Mouse (Mus musculus) 3134 (cell line): ENCODE measurements at regions not wholly inside any gene's neighbourhood (a gene's known extent, or its start where the extent isn't known, plus 50 kb on each side); places are given as distances from the start of the nearest gene placed in this dataset.
A peak's percentile ranks its signal among the peaks of the same experiment; 100 is the strongest.
"Not testable (repeated sequence)": the region's sequence is repeated elsewhere in the genome, so short reads cannot be mapped to it uniquely, and the experiment has no call there.

Source experiments
- DNase-seq: peaks from one replicate; pipeline ENCODE4 v3.0.0-alpha.2; 2011; ENCODE audit warnings: low spot score; ENCODE audit not compliant: insufficient read length; ENCODE audit errors: extremely low read depth

DNA sequence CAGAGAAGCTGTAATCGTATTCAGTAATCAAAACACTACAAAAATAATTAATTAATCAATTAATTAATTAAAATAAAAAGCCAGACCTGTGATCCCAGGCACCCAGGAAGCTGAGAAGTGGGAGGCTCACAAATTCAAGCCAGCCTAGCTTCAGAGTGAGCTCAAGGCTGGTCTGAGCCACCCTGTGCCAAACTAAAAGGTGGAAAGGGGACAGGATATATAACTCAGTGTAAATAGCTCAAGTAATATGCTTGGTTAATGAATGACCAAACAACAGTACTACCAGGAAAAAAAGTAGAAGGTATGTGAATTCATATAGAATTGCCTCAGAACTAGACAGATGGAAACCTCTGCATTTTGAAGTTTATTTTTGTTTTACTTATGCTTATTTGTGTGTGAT is 321.2 kb downstream of the Rbm26 start:
- DNase-seq, result no peak

DNA sequence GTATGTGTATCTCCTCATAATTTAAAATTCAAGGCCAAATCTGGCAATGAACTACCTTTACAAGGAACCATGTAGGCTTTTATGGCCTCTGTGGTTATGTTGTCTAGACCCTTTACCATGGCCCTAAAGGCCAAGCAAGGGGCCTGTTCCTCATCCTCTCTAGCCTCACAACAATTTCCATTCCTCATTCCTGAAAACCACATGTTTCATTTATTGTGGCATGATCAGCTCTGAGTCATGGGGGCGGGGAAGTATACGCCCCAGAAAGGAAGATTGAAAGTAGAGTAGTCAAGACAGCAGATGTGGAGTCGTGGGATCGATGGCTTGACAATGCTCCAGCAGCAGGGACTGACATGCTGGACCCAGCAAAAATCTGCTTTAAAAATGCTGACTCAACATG is 326.8 kb upstream of the Rnf219 start:
- peak; percentile 2 for DNase-seq

GRCm38 (mm10) chr14:104827404-104827803 is 305.0 kb upstream of the Rnf219 start:
- no peak for DNase-seq

GRCm38 (mm10) chr14:104824926-104825325 is 302.5 kb upstream of the Rnf219 start:
- DNase-seq, result no peak

GRCm38 (mm10) chr14:104824224-104824623 is 301.8 kb upstream of the Rnf219 start:
- no peak for DNase-seq

- DNase-seq, result no peak
Observed at GRCm38 (mm10) chr14:104821903-104822573, 299.6 kb upstream of the Rnf219 start.

- DNase-seq, result no peak
Observed at GRCm38 (mm10) chr14:104819106-104819505, 296.7 kb upstream of the Rnf219 start.

- DNase-seq, result no peak
Observed at GRCm38 (mm10) chr14:104813977-104814584, 291.6 kb upstream of the Rnf219 start.

DNA sequence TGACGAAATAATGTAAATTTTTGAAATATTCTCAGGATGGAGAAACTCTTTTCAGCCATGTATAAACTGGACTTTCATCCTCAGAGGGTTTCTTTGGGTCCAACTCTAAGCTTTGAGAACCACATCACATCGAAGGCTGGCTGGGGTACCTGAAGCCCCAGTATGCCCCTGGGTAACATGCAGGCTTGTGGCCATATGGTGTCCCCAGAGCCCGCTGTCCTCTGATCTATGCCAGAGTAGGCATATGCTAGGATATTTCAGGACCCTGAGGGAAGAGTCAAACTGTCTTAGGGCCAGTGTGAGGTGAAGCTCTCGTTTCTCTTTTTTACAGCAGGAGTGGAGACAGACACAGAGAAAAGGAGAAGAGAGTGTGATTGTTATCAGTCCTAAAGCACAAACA is 289.6 kb upstream of the Rnf219 start:
- DNase-seq, result no peak

GRCm38 (mm10) chr14:104805332-104805731 is 282.9 kb upstream of the Rnf219 start:
- no peak for DNase-seq

DNA sequence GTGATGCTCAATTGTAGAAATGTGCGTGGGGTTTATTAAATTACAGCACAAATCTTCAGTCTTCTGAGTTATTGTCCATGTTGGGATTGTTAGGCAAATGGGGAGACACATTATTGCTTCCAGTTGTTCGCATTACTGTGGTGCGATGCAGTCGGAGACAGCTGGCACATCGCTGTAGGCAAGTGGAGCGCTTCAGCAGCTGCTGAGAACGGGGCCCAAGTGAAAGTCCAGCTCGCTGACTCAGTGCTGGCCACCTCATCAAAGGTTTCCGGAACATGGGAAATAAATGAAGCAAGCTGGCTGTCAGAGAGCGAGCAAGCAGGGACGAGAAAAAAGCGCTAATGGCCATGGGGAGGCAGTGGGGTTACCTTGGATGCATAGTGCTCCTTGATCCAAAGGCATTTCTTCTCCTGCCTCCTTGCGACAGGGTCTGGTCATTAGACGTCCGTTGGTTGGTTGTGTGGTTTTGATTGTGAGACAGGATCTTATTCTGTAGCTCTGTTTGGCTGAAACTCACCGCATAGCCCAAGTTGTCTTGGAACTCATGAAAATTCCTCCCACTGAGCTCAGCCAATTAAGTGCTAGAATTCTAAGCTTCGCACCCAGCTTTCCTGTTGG is 274.0 kb upstream of the Rnf219 start:
- DNase-seq, result no peak

DNA sequence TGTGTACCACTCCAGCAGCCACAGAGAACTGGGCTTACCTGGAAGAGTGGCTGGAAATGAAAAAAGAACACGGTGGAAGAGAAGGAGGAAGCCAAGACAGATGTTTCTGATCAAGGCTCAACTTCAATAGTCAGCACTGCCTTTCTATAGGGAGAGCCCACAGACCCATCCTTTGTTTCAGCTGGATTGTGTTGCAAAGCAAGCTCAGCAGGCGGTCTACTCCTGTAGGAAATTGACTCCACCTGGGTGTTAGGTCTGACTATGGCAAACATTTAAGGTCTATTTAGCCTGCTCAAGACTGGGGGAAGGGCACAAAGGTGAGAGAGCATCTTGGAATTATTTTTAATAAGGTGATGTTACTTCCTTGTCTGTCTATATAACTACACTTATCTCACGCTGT is 266.9 kb upstream of the Rnf219 start:
- no peak for DNase-seq

DNA sequence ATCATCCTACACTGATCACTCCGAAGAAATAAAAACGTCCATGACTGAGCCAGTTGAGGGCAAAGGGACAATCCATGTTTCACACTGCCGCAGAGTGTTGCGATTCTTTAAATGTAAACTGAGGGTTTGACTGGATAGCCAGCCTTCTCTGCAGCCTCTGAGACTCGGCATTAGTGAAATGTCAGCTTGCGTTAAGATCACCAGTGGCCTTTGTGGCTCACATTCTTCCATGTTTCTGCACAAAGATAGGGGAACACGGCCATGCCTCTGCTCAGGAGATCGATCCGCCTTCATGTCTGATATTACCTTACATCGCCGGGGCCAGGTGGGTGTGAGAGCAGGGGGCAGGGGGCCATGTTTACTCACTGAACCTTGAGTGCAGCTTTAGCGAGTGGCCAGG is 262.6 kb upstream of the Rnf219 start:
- no peak for DNase-seq

- no peak for DNase-seq
Observed at GRCm38 (mm10) chr14:104769938-104770337, 247.5 kb upstream of the Rnf219 start.

GRCm38 (mm10) chr14:104734213-104734612 is 211.8 kb upstream of the Rnf219 start:
- no peak for DNase-seq

GRCm38 (mm10) chr14:104732036-104732435 is 209.6 kb upstream of the Rnf219 start:
- no peak for DNase-seq

- DNase-seq, result no peak
Observed at GRCm38 (mm10) chr14:104731319-104731995, 209.0 kb upstream of the Rnf219 start.

- not testable (repeated sequence) for DNase-seq
Observed at GRCm38 (mm10) chr14:104715651-104716050, 193.2 kb upstream of the Rnf219 start.

DNA sequence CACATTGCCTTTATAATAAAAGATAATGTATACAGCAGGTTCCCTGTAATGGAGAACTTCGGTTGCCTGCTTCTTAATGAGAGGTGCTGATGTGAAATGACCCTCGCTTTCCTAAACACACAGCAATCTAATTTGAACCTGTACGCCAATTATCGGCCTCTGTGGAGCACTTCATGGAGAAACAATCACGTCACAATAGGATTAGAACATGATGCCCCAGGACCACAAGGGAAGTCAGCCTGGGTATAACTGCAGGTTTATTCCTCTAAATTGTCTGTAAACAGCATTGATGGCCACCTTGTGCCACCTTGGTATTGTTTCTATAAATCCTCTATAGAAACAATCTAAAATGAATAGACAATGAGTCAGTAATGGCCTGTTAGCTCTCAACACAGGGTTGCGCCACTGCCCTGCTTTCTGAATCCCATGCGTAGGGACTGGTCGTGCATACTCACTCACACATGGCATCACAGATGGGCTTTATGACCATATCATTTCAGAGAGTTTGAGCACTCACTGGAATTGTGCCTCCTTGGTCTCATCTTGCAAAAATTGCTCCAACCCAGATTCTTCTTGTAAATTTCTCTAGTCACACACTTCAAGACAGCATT is 179.9 kb upstream of the Rnf219 start:
- no peak for DNase-seq

- DNase-seq, result no peak
Observed at GRCm38 (mm10) chr14:104698962-104699361, 176.5 kb upstream of the Rnf219 start.

DNA sequence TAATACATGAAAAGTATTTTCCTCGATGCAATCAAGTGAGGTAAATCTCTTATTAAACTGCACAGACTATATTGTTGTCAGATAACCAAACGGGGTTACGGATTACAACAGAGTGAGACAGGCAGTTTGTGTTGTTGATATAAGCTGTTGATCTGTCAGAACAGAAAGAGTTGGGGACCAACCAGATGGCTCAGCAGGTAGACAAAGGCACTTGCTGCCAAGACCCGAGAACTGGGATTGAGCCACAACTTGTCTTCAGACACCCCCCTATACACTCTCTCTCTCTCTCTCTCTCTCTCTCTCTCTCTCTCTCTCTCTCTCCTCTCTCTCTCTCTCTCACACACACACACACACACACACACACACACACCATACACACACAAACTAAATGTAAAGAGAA is 172.7 kb upstream of the Rnf219 start:
- no peak for DNase-seq
